In genomic region chr12:100742468-100742867, GRCm38 (mm10) we compare ENCODE assay signal across 15 mouse cellular contexts.
DNase-seq lines count a peak whose midpoint lies in the region.
"Had no signal": no experiment of that assay in that cellular context is flagged by ENCODE, and none has a peak within 500 bp of the region (broad histone marks: within the 10 kb centered on the region; RNA-seq: fewer than 3 reads in every experiment).

No protein-coding gene starts in this region.

- DNase-seq in 416B (ENCODE audit: low read depth): peak; percentile 61
- DNase-seq in CD4-positive helper T cell, adult 2 months (ENCODE audit: low read depth, low spot score): peak; percentile 36
- peak; percentile 52 for DNase-seq in induced T-regulatory cell, adult 2 months (ENCODE audit: low read depth)
- no peak for DNase-seq in urinary bladder, postnatal 10 days (ENCODE audit: low spot score)
- no peak for DNase-seq in urinary bladder, adult 18-20 months (ENCODE audit: low spot score in 2 of 2)
- DNase-seq: adrenal gland, adult 8-10 months; adrenal gland, postnatal 14 days; adrenal gland, postnatal 36 days; B cell, adult 2 months; cerebellum, adult 11-12 months; cerebellum, adult 2 months; cerebellum, adult 9-10 months; cerebellum, postnatal 10 days; cerebellum, postnatal 25 days; forebrain, postnatal 0 days had no signal

Comparison
In these comparisons a context has a peak if more than half of its experiments do, and no peak if none do; other contexts are left out.
1. DNase-seq: peak in 416B (single experiment), CD4-positive helper T cell, adult 2 months (single experiment) and induced T-regulatory cell, adult 2 months (single experiment); none in urinary bladder, postnatal 10 days (single experiment) and urinary bladder, adult 18-20 months (0 of 2).